Mouse (Mus musculus) neural tube, embryonic 13.5 days (tissue): ENCODE measurements around the gene Rgs5. TPM values are rescaled to one million over a fixed set of nuclear protein-coding genes. Genes with fewer than 3 reads are reported as not detected.

ENCODE experiments used
- ATAC-seq: fragments of 200-750 bp; cut with Nextera tagmentation; 2 replicates; pipeline ENCODE4 v1.8.0; 2017; ENCODE audit warnings: low read depth, mild to moderate bottlenecking, moderate TSS enrichment, moderate library complexity
- H3K27ac ChIP-seq: fragments of 300-500 bp; sonication (generic); replicated peaks from 2 replicates; pipeline ENCODE4 v1.5.1; 2015; ENCODE audit warnings: moderate library complexity, mild to moderate bottlenecking, inconsistent platforms
- H3K27me3 ChIP-seq: fragments of 300-500 bp; sonication (generic); 2 replicates; pipeline ENCODE4 v1.6.1; 2015; ENCODE audit warnings: mild to moderate bottlenecking, inconsistent platforms
- H3K36me3 ChIP-seq: fragments of 300-500 bp; sonication (generic); 2 replicates; pipeline ENCODE4 v1.6.1; 2015; ENCODE audit warnings: mild to moderate bottlenecking, inconsistent platforms
- H3K4me1 ChIP-seq: fragments of 300-500 bp; sonication (generic); replicated peaks from 2 replicates; pipeline ENCODE4 v1.6.1; 2015; ENCODE audit warnings: inconsistent platforms
- H3K4me2 ChIP-seq: fragments of 300-500 bp; sonication (generic); 2 replicates; pipeline ENCODE4 v1.6.1; 2015; ENCODE audit warnings: inconsistent platforms, mild to moderate bottlenecking, moderate library complexity
- H3K4me3 ChIP-seq: fragments of 300-500 bp; sonication (generic); 2 replicates; pipeline ENCODE4 v1.5.1; 2015; ENCODE audit warnings: mild to moderate bottlenecking, inconsistent platforms
- H3K9ac ChIP-seq: fragments of 300-500 bp; sonication (generic); 2 replicates; pipeline ENCODE4 v1.6.1; 2015; ENCODE audit warnings: moderate library complexity, mild to moderate bottlenecking, inconsistent platforms
- H3K9me3 ChIP-seq: fragments of 300-500 bp; sonication (generic); 2 replicates; pipeline ENCODE4 v1.6.1; 2016; ENCODE audit warnings: inconsistent platforms
- WGBS: fragments of 180-500 bp; shearing (Covaris S2); methylation state at CpG from one replicate; pipeline ENCODE4 v1.1.7; 2015; 5-methylcytosine and 5-hydroxymethylcytosine counted together
- polyA plus RNA-seq: library from polyadenylated mRNA; unstranded; fragments of >200 nt; fragmentation: Nextera tagmentation; extraction: Ambion mirVana; gene quantifications from 2 replicates; pipeline ENCODE4 v1.2.1, GENCODE M21; 2015

Gene Rgs5
- polyA plus RNA-seq, 1 experiment from 2014 or later: 14.5 TPM

DNA sequence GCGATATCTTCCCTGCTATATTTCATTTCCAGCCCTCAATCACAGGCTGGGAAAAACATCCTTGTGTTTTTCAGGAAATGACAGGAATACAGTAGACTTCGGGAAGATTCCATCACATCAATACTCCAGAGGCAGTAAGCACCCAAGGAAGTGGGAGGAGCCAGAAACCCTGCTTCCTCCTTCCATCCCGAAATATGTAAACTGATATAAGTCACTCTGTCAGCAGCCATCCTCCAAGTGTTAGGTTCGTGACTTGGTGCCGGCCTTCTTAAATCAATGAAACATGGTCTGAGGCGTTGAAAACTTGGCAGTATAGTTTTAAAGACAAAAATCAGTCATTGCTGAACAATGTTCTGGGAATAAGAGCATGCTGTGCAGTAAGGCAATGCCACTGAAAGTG lies 80.8 kb downstream of the Rgs5 start:
- Histone ChIP-seq H3K4me2 (no peak overlapping the region), H3K36me3 (no peaks in the 10 kb centered on the region), H3K4me1 (no peaks in the 10 kb centered on the region), H3K27me3 (no peaks in the 10 kb centered on the region), H3K9me3 (no peaks in the 10 kb centered on the region), H3K4me3 (no peak overlapping the region), H3K9ac (no peak overlapping the region), H3K27ac (no peak overlapping the region)
- 88% methylated on average over 6 of the region's 6 CpGs for WGBS
- ATAC-seq: no peak

DNA sequence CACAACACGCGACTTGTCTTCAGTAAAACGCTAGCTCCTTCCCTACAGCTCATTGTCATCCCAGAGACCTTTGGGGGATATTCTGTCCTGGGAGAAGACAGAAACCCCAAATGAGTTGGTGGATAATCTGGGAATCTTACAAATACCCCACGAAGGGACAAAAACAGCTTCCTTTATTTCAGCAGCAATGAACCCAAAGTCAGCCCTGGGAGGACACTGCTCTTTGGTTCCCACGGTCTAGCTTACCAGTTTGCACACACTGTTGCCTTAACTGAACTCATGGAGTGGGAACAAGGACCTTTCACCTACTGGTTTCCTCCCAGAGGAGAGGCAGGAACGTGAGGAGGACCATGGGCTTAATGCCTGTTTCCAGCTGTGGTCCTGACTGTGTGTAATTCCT lies 81.9 kb downstream of the Rgs5 start:
- no peaks in the 10 kb centered on the region for H3K4me1 ChIP-seq
- no peak overlapping the region for H3K27ac ChIP-seq
- ATAC-seq: no peak
- no peak overlapping the region for H3K4me2 ChIP-seq
- no peak overlapping the region for H3K4me3 ChIP-seq
- H3K27me3 ChIP-seq: no peaks in the 10 kb centered on the region
- H3K36me3 ChIP-seq: no peaks in the 10 kb centered on the region
- H3K9ac ChIP-seq: no peak overlapping the region
- 87% methylated on average over 6 of the region's 6 CpGs for WGBS
- no peaks in the 10 kb centered on the region for H3K9me3 ChIP-seq

DNA sequence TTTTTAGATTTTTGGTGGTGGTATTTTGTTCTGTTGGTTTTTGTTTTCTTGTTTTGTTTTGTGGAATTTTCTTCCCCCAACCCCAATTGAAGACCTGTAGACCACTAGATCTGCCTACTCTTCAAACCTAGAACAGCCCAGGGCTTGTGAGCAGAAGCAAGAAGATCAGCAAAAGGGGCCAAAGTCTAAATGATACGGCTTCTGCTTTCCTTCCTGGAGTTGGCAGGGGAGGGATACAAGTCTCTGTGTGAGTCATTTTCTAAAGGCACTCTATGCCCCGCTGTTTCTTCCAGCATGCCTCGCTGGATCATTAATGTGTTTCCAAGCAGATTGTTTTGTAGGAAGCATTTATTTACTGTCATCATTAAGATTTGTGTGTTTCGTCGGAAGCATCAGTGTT lies 85.8 kb downstream of the Rgs5 start:
- Histone ChIP-seq H3K4me3 (no peak overlapping the region), H3K9ac (no peak overlapping the region), H3K36me3 (peaks cover 5% of the 10 kb centered on the region), H3K27ac (no peak overlapping the region), H3K27me3 (no peaks in the 10 kb centered on the region), H3K9me3 (no peaks in the 10 kb centered on the region), H3K4me2 (no peak overlapping the region), H3K4me1 (0 out of 2 replicates have a peak, but pooled peaks cover 7% of the 10 kb centered on the region)
- ATAC-seq: no peak
- 76% methylated on average over 5 of the region's 5 CpGs for WGBS

Other genes starting within 250 kb of the Rgs5 start
- gene Nuf2, start 124.0 kb upstream of the Rgs5 start, polyA plus RNA-seq: 14.3 and 16.9 TPM in 2 replicates
- gene Rgs4, start 92.1 kb downstream of the Rgs5 start, polyA plus RNA-seq: 111 and 117 TPM in 2 replicates